Mouse (Mus musculus) megakaryocyte, embryonic 14.5 days (primary cell): Measurements from ENCODE around the gene 3100002H09Rik. TPM values are rescaled to one million over a fixed set of nuclear protein-coding genes. Genes with fewer than 3 reads are reported as not detected.

Source experiments
- H3K27me3 ChIP-seq: replicated peaks from 2 replicates; pipeline ENCODE3; 2012; ENCODE audit warnings: inconsistent platforms
- H3K36me3 ChIP-seq: replicated peaks from 2 replicates; pipeline ENCODE3; 2012; ENCODE audit warnings: low read length, inconsistent platforms, mixed read lengths
- H3K4me1 ChIP-seq: 2 replicates; pipeline ENCODE4 v1.6.1; 2012; ENCODE audit warnings: inconsistent platforms
- H3K4me3 ChIP-seq: replicated peaks from 2 replicates; pipeline ENCODE3; 2012; ENCODE audit warnings: moderate library complexity, mild to moderate bottlenecking, inconsistent platforms
- H3K9me3 ChIP-seq: 2 replicates; pipeline ENCODE4 v1.6.1; 2012; ENCODE audit warnings: inconsistent platforms
- FLI1 ChIP-seq: IDR thresholded peaks from 2 replicates; pipeline ENCODE4 v1.6.1; 2012; ENCODE audit warnings: low read length, inconsistent platforms, mixed read lengths
- GATA1 ChIP-seq: IDR thresholded peaks from 3 replicates; pipeline ENCODE4 v1.6.1; 2012; ENCODE audit warnings: mixed read lengths, low read length, inconsistent platforms, borderline replicate concordance
- polyA plus RNA-seq: library from polyadenylated mRNA; stranded (reverse); fragments of >175 nt; gene quantifications from 2 replicates; pipeline ENCODE4 v1.2.3, GENCODE M21; 2012; ENCODE audit warnings: low replicate concordance; ENCODE audit not compliant: insufficient read depth

The 3100002H09Rik gene
- polyA plus RNA-seq = 0.36 TPM in 1 of 2 replicates, not detected in the other

DNA sequence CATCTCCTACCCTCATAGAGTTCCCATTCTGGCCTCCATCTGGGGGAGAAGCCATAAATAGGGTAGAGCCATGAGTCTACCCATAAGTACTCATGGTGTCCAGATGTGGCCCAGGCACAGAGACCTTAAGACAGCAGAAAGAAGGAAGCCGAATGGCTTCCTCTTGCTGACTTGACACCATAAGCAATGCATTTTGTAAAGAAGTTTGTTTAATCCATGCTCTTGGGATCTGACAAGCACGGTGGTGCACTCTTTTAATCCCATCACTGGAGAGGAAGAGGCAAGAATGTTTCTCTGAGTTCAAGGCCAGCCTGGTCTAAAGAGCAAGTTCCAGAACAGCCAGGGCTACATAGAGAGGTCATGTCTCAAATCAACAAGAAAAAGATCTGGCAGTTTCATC, at the start of gene 3100002H09Rik:
TSS of gene 3100002H09Rik (minus strand) at position 101 of the 400 bp plus-strand sequence.
- no peak for TF ChIP-seq FLI1
- no peak for TF ChIP-seq GATA1
- Histone ChIP-seq H3K27me3 (peaks cover 42% of the 10 kb centered on the region), H3K4me1 (no peaks in the 10 kb centered on the region; the same call in 1 of the 2 replicates)

DNA sequence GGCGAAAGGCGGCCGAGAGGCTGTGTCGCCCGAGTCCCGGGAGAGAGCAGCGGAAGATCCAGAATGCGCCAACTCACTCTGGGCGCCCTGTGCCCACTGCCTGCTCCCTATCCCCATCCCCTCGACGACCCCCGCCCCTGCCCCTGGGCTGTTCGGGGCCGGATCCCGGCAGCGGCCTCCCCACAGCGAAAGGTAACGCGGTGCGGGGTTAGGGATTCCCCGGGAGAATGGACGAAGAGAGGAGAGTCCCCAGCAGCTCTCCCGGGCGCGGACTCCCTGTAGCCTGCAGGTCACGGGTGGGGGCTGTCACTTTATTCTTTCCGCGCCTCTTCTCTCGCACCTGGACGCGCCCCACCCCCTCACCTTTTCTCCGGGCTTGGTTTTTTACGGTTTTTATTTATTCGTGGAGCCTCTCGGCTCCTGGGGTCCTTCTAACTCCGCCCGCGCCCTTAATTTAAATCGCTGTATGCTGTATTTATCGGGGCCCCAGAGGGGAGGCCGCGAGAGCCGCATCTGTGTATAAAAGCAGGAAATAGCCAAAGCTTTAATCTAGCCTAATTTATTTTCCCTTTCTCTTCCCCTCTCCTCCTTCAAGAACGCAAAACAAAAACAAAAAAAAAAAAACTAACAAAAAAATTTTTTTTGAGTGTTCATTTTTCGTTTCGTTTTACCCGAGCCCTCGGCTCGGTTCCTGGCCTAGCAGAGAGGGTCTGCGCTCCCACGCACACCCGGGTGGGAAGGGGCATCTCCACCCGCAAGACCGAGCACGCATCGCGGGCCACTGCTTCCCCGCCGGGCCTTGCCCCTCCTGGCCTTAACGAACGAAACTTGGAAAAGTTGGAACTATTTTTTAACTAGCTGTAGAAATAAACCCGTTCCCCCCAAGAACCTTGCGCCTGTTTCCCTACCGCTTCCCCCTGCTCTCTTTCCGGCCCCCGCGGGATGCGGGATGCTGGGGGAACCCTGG, 48.9 kb upstream of the 3100002H09Rik start:
- no peak for TF ChIP-seq FLI1
- TF ChIP-seq GATA1 = no peak
- Histone ChIP-seq H3K9me3 (no peaks in the 10 kb centered on the region), H3K27me3 (peaks cover 97% of the 10 kb centered on the region), H3K36me3 (no peaks in the 10 kb centered on the region), H3K4me3 (peak overlapping the region; percentile 84), H3K4me1 (peaks cover 33% of the 10 kb centered on the region)

More for the DNA sequence above, at the start of gene 3100002H09Rik:
- no peaks in the 10 kb centered on the region for H3K36me3 ChIP-seq
- H3K9me3 ChIP-seq = no peaks in the 10 kb centered on the region
- H3K4me3 ChIP-seq = no peak within 1 kb of the TSS

DNA sequence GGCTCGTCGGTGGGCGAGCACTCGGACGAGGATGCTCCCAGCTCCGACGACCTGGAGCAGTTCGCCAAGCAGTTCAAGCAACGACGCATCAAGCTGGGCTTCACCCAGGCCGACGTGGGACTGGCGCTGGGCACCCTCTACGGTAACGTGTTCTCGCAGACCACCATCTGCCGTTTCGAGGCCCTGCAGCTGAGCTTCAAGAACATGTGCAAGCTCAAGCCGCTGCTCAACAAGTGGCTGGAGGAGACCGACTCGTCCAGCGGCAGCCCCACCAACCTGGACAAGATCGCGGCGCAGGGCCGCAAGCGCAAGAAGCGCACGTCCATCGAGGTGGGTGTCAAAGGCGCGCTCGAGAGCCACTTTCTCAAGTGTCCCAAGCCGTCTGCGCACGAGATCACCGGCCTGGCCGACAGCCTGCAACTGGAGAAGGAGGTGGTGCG, 47.8 kb upstream of the 3100002H09Rik start:
- H3K4me1 ChIP-seq = peaks cover 33% of the 10 kb centered on the region
- no peaks in the 10 kb centered on the region for H3K36me3 ChIP-seq
- H3K27me3 ChIP-seq = peaks cover 95% of the 10 kb centered on the region
- TF ChIP-seq GATA1 (no peak), FLI1 (no peak)
- peak overlapping the region; percentile 86 for H3K4me3 ChIP-seq
- no peaks in the 10 kb centered on the region for H3K9me3 ChIP-seq

DNA sequence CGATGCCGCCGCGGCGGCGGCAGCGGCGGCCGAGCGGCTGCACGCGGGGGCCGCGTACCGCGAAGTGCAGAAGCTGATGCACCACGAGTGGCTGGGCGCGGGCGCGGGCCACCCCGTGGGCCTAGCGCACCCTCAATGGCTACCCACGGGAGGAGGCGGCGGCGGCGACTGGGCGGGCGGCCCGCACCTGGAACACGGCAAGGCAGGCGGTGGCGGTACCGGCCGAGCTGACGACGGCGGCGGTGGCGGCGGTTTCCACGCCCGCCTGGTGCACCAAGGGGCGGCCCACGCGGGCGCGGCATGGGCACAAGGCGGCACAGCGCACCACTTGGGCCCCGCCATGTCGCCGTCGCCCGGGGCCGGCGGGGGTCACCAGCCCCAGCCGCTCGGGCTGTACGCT, 47.2 kb upstream of the 3100002H09Rik start:
- Histone ChIP-seq H3K9me3 (no peaks in the 10 kb centered on the region), H3K27me3 (peaks cover 95% of the 10 kb centered on the region), H3K4me3 (peak overlapping the region; percentile 86), H3K36me3 (no peaks in the 10 kb centered on the region), H3K4me1 (peaks cover 34% of the 10 kb centered on the region)
- TF ChIP-seq FLI1 (no peak), GATA1 (no peak)

DNA sequence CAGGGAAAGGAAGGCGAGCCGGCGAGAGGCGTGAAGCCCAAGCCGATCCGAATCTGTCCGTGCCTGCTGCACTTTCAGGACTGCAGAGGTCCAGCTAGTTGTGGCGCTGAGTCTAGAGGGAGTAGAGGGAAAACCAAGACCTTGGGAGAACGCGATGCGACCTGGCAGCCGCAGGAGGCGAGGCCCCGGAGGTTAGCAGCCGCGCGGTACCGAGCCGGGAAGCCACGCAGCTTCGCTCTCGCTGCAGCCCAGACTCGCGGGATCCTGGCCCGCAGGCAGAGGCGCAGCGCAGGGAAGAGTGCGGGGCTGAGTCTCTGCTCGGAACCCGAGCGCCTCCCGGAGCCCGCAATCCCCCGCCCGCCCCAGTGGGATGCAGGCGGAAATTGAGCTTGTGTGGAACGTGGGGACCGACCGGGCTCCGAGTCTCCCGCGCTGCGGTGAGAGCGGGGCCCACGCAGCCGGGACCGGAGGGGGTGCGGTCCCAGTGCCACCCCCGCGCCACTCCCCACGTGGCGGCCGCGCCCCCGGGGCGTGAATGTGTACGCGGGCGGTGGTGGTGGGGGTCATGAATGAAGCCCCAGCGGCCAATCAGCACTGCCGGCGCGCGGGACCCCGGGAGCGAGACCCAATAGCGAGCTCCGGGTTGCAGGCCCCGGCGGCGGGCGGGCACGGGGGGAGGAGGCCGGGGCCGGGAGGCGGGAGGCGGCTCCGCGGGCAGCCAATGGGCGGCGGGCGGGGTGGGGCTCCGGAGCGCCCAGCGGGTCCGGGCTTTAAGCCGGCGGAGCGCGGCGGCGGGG, 46.4 kb upstream of the 3100002H09Rik start:
- no peaks in the 10 kb centered on the region for H3K36me3 ChIP-seq
- peaks cover 36% of the 10 kb centered on the region for H3K4me1 ChIP-seq
- TF ChIP-seq GATA1 (no peak), FLI1 (no peak)
- peaks cover 95% of the 10 kb centered on the region for H3K27me3 ChIP-seq
- H3K9me3 ChIP-seq = no peaks in the 10 kb centered on the region
- peak overlapping the region; percentile 86 for H3K4me3 ChIP-seq

DNA sequence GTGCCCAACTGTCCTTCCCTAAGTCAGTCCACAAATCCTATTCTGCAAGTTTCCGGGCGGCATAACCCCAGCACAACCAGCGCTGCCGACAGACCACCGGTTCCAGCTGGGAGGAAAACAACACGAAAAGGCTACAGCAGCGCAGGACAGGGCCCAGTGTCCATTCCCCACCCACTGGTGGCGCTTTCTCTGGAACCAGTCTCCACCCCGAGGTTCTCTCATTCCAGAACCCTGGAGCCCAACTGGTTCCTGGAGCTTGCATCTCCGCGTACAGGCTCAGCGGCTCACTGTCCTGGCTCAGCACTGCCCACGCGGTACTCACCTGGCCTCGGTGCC, 45.9 kb upstream of the 3100002H09Rik start, which contains the start of gene Pou3f1:
TSS of gene Pou3f1 (plus strand) at position 290 of the 336 bp plus-strand sequence.
- Histone ChIP-seq H3K4me3 (peak within 1 kb of the TSS; percentile 86), H3K9me3 (no peaks in the 10 kb centered on the region), H3K27me3 (peaks cover 94% of the 10 kb centered on the region), H3K36me3 (no peaks in the 10 kb centered on the region), H3K4me1 (peaks cover 36% of the 10 kb centered on the region)
- no peak for TF ChIP-seq GATA1
- no peak for TF ChIP-seq FLI1

DNA sequence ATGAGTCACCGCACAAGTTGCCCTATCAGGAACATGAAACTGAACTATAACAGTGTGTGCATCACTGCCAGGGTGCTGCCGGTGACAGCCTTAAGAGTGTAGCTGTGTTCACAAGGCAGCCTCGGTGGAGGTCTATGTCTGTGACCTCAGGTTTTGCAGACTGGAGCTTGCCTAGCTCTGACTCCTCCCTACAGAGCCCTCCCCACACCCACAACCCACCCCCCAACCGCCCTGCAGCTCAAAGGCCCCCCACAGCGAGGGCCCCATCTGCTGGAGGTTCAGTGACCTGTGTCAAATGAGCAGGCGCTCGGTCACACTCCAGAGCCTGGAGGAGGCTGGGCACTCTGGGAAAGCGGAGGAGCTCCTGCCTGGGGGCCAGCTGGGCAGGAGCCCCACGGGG, 42.3 kb upstream of the 3100002H09Rik start:
- Histone ChIP-seq H3K27me3 (peaks cover 95% of the 10 kb centered on the region), H3K36me3 (no peaks in the 10 kb centered on the region), H3K4me1 (peaks cover 17% of the 10 kb centered on the region), H3K4me3 (no peak overlapping the region), H3K9me3 (no peaks in the 10 kb centered on the region)
- TF ChIP-seq GATA1 = no peak
- TF ChIP-seq FLI1 = no peak

DNA sequence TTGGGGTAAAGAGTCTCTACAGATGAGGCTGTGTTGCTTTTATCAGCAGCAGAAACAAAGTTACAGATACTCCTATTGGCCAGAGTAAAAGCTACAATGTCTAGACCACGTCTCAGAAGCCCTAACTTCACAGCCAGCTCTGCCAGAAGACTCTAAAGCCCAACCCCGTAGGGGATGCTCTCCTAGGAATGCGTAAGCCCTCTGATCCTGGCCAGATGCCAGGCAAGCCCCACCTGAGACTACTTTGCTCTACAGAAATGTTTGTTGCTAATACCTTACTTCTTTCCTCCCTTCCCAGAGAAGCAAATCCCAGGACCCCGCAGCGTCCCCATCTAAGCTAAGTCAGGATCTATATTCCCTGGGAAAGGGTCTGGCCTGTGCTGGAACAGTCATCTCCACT, 37.3 kb upstream of the 3100002H09Rik start:
- Histone ChIP-seq H3K27me3 (peaks cover 80% of the 10 kb centered on the region), H3K4me3 (no peak overlapping the region)

DNA sequence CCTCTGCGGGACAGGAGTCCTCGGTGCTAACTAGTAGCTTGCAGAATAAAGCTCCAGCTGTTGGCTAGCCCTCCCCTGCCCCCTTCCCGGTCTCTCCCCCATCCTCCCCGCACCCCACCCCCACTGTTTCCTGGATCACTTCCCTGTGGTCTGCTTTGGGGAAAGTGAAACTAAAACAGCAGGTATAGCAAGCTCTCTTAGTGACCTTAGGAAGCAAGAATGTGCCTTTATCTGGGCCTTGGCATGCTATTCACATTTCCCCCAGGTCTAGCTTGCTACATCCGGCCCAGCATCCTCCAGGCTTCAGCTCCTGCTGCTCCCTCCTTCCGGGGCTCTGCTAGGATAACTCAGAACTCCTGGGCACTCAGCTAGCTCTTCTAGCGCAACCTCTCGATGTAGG, 36.0 kb upstream of the 3100002H09Rik start:
- no peak for TF ChIP-seq GATA1
- no peak for TF ChIP-seq FLI1
- Histone ChIP-seq H3K4me1 (peaks cover 25% of the 10 kb centered on the region), H3K27me3 (peaks cover 78% of the 10 kb centered on the region), H3K36me3 (no peaks in the 10 kb centered on the region), H3K9me3 (no peaks in the 10 kb centered on the region), H3K4me3 (peak overlapping the region; percentile 86)

More for the DNA sequence above, 37.3 kb upstream of the 3100002H09Rik start:
- Histone ChIP-seq H3K4me1 (peaks cover 28% of the 10 kb centered on the region), H3K36me3 (no peaks in the 10 kb centered on the region), H3K9me3 (no peaks in the 10 kb centered on the region)
- TF ChIP-seq FLI1 (no peak), GATA1 (no peak)

DNA sequence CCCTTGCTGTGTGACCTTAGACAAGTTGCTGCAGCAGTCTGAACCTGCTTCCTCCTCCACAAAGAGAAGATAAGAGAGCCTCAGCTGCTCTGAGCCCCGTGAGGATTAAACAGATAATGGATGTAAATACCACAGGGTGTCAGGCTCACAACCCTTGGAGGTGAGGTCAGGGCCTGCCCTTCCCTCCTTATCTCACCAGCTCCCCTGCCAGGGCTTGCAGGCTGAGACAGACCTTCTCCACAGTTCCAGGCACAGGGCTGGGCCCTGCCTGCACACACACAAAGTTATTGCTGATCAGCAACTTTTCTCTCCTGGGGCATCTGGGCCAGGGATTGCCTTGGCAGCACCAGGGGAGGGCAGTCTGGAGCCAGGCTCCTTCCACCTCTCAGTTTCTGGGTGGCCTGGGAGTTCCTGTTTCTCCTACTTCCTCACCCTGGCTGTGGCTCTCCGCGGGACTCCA, 34.4 kb upstream of the 3100002H09Rik start:
- peaks cover 76% of the 10 kb centered on the region for H3K27me3 ChIP-seq
- TF ChIP-seq GATA1 (no peak), FLI1 (no peak)
- H3K36me3 ChIP-seq = no peaks in the 10 kb centered on the region
- H3K9me3 ChIP-seq = no peaks in the 10 kb centered on the region
- peak overlapping the region; percentile 26 for H3K4me3 ChIP-seq
- H3K4me1 ChIP-seq = peaks cover 25% of the 10 kb centered on the region
